Mouse (Mus musculus): ENCODE results near the gene Afg1l.

The Afg1l gene

GRCm38 (mm10) chr10:42477550-42478340 lies 620 bp downstream of the Afg1l start:
- DNase-seq (ENCODE audit: low spot score): peak; percentile 77

- no peak for DNase-seq (ENCODE audit: low spot score)
These were observed 1.4 kb downstream of the Afg1l start for GRCm38 (mm10) chr10:42476774-42477475.

DNA sequence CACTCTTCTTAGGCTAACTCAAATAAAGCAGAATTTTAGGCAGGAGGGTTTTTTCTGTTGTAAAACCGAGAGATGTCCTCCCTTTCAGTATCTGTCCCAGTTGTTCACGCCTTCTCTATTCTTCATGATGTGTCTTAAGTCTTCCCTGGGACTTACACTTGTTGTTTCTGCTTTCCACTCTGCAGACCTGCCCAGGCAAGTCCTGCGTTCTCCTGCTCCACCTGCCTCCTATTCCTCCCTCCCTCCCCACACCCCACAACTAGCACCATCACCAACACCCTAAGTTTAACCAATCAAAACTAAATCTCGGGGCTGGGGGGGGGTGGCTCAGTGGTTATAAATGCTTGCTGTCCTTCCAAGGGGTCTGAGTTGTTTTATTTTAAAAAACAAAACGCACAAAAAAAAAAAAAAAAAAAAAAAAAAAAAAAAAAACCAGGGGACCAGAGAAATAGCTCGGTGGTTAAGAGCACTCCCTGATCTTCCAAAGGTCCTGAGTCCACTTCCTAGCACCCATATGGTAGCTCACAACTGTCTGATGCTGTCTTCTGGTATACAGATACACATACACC lies 3.3 kb downstream of the Afg1l start:
- DNase-seq (ENCODE audit: low spot score): no peak

DNA sequence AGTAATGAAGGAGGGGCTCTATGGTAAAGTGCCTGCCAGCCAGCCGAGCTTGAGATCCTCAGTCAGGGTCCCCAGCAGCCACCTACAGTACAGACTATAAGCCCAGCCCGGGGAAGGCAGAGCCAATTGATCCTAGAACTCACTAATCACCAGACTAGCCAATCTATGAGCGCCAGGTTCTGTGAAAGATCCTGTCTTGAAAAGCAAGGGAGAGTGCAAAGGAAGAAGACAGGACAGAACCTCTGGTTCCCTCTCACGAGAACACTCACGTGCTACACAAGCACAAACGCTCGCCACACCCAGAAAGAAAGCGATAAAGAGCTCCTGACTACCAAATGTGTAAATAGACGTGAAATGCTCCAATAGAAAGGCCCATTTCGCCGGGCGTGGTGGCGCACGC lies 13.6 kb downstream of the Afg1l start:
- no peak for DNase-seq (ENCODE audit: low spot score)

- DNase-seq (ENCODE audit: low spot score): no peak
These were observed 14.1 kb downstream of the Afg1l start for GRCm38 (mm10) chr10:42464224-42464623.

DNA sequence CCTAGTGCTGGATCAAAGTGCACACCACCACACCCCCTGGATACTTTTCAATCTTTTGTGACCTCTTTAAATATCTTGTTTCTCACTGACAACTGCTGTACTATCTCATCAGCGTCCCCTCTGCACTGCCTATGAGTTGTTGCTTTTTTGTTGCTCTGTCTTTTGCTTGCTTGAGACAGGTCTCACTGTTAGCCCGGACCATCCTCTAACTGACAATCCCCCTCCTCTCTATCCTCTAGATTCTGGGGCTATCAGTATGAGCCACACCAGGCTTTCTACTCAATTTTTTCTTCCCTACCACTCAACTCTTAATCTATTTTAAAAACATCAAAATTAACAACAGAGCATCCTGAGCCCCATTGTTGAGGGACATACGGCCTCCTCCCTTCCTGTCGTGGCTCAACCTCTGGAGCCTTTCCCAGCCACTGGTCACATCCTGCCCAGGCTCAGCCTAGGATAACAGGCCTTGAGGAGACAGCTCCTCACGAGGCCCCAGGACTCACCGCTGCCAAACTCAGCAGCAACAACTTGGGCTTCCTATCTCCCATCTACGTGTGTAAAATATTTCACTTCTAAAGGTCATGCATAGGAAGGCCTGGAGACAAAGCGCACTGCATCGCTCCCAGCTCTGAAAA lies 20.7 kb downstream of the Afg1l start:
- DNase-seq (ENCODE audit: low spot score): no peak

GRCm38 (mm10) chr10:42455981-42456380 lies 22.4 kb downstream of the Afg1l start:
- DNase-seq (ENCODE audit: low spot score): no peak

DNA sequence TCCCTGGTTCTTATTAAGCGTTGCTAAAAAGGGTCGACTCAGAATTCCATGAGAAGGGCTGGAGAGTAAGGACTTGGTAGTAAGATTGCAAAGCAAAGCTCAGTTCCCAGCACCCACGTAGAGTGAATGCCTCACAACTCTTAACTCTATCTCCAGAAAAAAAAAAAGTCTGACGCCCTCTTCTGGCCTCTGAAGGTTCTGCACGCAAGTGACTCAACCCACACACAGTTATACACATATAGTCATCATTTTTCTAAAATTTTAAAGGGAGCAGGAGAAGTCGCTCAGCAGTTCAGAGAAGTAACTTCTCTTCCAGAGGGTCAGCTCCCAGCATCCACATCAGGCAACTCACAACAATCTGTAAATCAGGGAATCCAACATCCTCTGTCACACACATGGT lies 23.7 kb downstream of the Afg1l start:
- DNase-seq (ENCODE audit: low spot score): no peak

- DNase-seq (ENCODE audit: low spot score): no peak
These were observed 24.1 kb downstream of the Afg1l start for GRCm38 (mm10) chr10:42454266-42454665.

DNA sequence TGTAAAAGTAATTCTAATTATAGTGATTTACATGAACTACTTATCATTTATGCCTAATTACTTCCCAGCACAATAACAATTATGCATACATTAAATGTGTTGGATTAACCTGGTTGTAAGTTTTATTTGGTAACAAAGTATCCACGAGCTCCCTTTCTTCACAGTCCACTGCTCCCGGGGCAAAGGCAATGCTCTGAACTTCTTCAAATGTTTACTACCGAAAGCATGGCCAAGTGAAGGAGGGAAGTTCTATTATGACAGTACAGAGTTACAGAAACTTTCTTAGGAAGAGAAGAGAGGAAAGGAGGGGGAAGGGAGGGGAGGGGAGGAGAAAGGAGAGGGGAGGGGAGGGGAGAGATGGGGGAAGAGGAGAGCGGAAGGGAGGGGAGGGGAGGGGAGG lies 28.7 kb downstream of the Afg1l start:
- no peak for DNase-seq (ENCODE audit: low spot score)

DNA sequence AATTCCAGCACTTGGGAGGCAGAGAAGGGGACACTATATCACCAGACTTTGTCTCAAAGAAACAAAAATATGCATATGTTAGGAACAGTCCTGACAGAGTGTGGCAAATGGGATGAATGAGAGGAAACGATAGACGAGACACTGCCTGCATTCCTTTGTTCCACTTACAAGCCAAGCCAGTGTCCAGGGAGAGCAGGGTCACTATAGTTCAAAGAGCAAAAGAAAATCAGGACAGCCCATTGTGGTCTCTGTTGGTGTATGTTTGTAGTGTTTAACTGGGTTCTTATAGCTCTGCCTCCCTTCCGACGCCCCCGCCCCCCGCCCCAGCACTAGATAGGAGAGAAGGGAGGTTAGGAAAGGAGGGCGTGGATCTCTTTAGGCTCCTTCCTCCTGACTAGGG lies 30.0 kb downstream of the Afg1l start:
- no peak for DNase-seq (ENCODE audit: low spot score)

- DNase-seq (ENCODE audit: low spot score): no peak
These were observed 32.2 kb downstream of the Afg1l start for GRCm38 (mm10) chr10:42446145-42446544.

- DNase-seq (ENCODE audit: low spot score): no peak
These were observed 41.2 kb downstream of the Afg1l start for GRCm38 (mm10) chr10:42436842-42437805.

GRCm38 (mm10) chr10:42417530-42418174 lies 60.7 kb downstream of the Afg1l start:
- DNase-seq (ENCODE audit: low spot score): no peak

GRCm38 (mm10) chr10:42415821-42416470 lies 62.4 kb downstream of the Afg1l start:
- DNase-seq (ENCODE audit: low spot score): no peak

DNA sequence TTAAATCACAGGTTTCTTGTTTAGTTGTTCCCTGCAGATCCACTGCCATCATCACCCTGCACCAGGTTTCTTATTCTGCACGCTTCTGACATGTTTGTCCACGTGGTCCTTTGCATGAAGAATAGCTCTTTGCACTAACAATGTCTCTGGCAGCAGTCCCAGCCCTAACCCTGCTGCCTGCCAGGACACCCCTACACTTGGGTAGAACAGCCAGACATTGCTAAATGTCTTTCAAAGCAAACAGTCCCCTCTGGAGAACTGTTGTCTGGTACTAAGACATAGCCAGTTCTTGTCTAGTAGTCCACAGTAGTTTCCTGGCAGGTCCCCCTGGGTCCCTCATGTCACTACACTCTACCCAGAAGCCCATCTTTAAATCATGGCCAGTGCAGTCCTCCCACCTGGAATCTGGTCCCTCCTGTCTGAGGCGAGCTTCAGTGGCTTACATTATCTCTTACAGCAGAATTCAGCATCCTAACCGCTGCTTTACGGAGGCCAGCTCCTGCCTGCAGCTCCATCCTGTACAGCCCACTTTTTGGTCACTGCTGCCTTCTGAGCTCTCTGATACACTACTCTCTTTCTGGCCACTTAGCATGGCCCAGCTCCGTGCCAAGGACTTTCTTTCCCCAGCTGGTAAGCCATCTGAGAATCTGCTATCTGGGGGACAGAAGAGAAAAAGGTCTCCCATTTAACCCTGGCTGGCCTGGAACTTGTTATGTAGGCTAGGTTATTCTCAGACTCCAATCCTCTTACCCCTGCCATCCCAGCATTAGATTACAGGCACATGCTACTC lies 67.4 kb downstream of the Afg1l start:
- peak; percentile 6 for DNase-seq (ENCODE audit: low spot score)

GRCm38 (mm10) chr10:42390436-42390835 lies 87.9 kb downstream of the Afg1l start:
- no peak for DNase-seq (ENCODE audit: low spot score)

GRCm38 (mm10) chr10:42388181-42388580 lies 90.2 kb downstream of the Afg1l start:
- no peak for DNase-seq (ENCODE audit: low spot score)

GRCm38 (mm10) chr10:42384946-42385644 lies 93.3 kb downstream of the Afg1l start:
- DNase-seq (ENCODE audit: low spot score): no peak

All from ovary, postnatal 10 days (tissue).